Mouse (Mus musculus) liver, adult 2 months (tissue): ENCODE measurements at regions not wholly inside any gene's neighbourhood (a gene's known extent, or its start where the extent isn't known, plus 50 kb on each side); places are given as distances from the start of the nearest gene placed in this dataset.

Experiments used
- CTCF ChIP-seq: fragments of 200-500 bp; IDR thresholded peaks from 2 replicates; pipeline ENCODE4 v1.5.1; 2011; ENCODE audit warnings: low read depth, low read length, control low read depth
- POLR2A ChIP-seq: fragments of 200-500 bp; IDR thresholded peaks from 2 replicates; pipeline ENCODE4 v1.6.1; 2011; ENCODE audit warnings: low read length, control low read depth; ENCODE audit not compliant: insufficient read depth; ENCODE audit errors: extremely low read depth

DNA sequence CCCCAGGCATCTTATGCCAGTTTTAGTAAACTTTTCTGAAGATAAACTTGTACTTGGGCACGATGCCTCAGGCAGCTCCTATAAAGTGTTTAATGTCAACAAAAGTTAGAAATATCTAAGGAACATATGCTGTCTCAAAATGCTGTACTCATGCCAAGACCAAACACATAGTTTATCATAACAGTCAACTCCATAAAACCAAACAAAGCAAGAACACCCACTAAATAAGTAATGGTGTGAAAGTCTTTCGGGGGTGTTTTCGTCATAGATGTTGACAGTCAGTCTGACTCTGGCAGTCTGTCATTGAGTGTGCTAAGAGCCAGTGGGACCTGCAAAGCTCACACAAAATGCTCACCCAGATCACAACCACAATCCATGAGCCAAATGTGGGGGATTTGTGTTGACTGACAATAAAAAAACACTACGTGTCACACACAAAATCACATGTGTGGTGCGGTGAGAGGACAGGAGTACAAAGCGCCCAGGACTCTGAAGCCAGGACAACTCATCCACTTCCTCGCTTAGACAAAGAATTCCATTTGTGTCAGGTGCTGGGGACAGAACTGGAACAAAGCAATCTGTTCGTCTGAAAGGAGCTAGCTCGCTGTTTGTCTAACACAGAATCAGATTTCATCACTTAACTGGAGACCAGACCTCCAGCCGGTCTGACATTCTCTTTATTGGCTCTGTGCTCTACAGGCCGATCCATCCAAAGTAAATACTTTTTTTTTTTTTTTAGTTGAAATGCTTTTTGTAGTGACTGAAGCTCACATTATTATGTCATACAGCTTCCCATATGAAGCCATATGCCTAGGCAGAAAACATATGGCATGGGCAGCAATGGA lies 121.3 kb upstream of the Atp5g3 start:
- TF ChIP-seq POLR2A (no peak), CTCF (no peak)
